In the genomic region with DNA sequence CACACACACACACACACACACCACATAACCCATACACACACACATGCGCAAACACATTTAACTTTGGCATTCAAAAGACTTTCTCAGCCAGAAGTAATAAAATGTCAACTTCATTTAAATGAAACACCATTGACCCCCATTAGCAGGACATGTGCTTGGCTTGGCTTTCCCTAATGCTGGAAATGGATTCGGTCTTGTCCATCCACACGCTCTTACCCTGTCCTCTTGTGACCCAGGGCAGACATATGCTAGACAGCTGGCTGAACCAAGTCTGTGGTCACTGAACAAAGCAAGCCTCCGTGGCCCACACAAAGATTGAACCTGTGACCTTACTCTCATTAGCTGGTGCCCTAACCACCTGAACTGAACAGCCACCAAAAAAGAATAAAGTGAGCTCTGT, we compare ENCODE assay signal across 19 mouse cellular contexts. TPM values are rescaled to one million over a fixed set of nuclear protein-coding genes. Genes with fewer than 3 reads are reported as not detected.
DNase-seq lines count a peak whose midpoint lies in the region; ATAC-seq lines count a peak whose summit lies in the region.
"Had no signal": no experiment of that assay in that cellular context is flagged by ENCODE, and none has a peak within 500 bp of the region (broad histone marks: within the 10 kb centered on the region; RNA-seq: fewer than 3 reads in every experiment).

No protein-coding gene starts in this region.

- 55% methylated on average over 4 of the region's 4 CpGs for WGBS in embryonic facial prominence, embryonic 14.5 days

- no peaks in the 10 kb centered on the region for H3K9me3 ChIP-seq in embryonic facial prominence, embryonic 14.5 days (ENCODE audit: control insufficient read depth, low read length)
- H3K9me3 ChIP-seq: forebrain, embryonic 15.5 days; heart, embryonic 12.5 days; hindbrain, embryonic 15.5 days had no signal

- ATAC-seq in embryonic facial prominence, embryonic 14.5 days (ENCODE audit: low read depth) = peak; percentile 84; the same call in 1 of the 2 replicates
- ATAC-seq: forebrain, embryonic 15.5 days; intestine, embryonic 16.5 days had no signal

- no peak overlapping the region for H3K4me2 ChIP-seq in embryonic facial prominence, embryonic 14.5 days (ENCODE audit: low read depth, low read length)
- H3K4me2 ChIP-seq: forebrain, embryonic 15.5 days; heart, embryonic 12.5 days; hindbrain, embryonic 15.5 days had no signal

- H3K36me3 ChIP-seq in embryonic facial prominence, embryonic 14.5 days (ENCODE audit: control insufficient read depth, insufficient read depth, low read length) = no peaks in the 10 kb centered on the region
- H3K36me3 ChIP-seq: forebrain, embryonic 15.5 days; heart, embryonic 12.5 days; hindbrain, embryonic 15.5 days had no signal

- H3K4me3 ChIP-seq in embryonic facial prominence, embryonic 14.5 days (ENCODE audit: low read depth, low read length) = no peak overlapping the region
- H3K4me3 ChIP-seq: forebrain, embryonic 15.5 days; heart, adult 2 months; heart, embryonic 12.5 days; hindbrain, embryonic 15.5 days had no signal

- H3K4me1 ChIP-seq in embryonic facial prominence, embryonic 14.5 days (ENCODE audit: control insufficient read depth, insufficient read depth, low read length) = no peaks in the 10 kb centered on the region
- H3K4me1 ChIP-seq: forebrain, embryonic 15.5 days; heart, embryonic 12.5 days; hindbrain, embryonic 15.5 days had no signal

- H3K27ac ChIP-seq in embryonic facial prominence, embryonic 14.5 days (replicated peaks; ENCODE audit: low read depth, low read length) = no peak overlapping the region
- H3K27ac ChIP-seq: forebrain, embryonic 15.5 days; heart, adult 2 months; hindbrain, embryonic 15.5 days had no signal

- H3K27me3 ChIP-seq in embryonic facial prominence, embryonic 14.5 days (replicated peaks; ENCODE audit: control insufficient read depth, insufficient read depth, low read length) = no peaks in the 10 kb centered on the region
- H3K27me3 ChIP-seq: forebrain, embryonic 15.5 days; heart, embryonic 12.5 days; hindbrain, embryonic 15.5 days had no signal

- DNase-seq in embryo, embryonic 11 days = peak; percentile 35
- peak; percentile 50 for DNase-seq in embryonic facial prominence, embryonic 14.5 days (ENCODE audit: low spot score)
- DNase-seq in retina, embryonic 14.5 days (ENCODE audit: low spot score) = peak; percentile 91
- DNase-seq in spleen, postnatal 10 days (ENCODE audit: low spot score in 2 of 2) = no peak
- no peak for DNase-seq in layer of hippocampus, adult 18-20 months (ENCODE audit: low spot score in 2 of 2)
- DNase-seq in lung, adult 18-20 months = no peak
- DNase-seq: adrenal gland, adult 8-10 months; cerebellum, adult 11 months; cerebellum, adult 9-10 months; cerebellum, postnatal 36 days; gastrocnemius, postnatal 10 days; heart, adult 2 months; heart, postnatal 36 days had no signal

- H3K9ac ChIP-seq in embryonic facial prominence, embryonic 14.5 days (ENCODE audit: low read depth, low read length) = no peak overlapping the region
- H3K9ac ChIP-seq: forebrain, embryonic 15.5 days; heart, embryonic 12.5 days; hindbrain, embryonic 15.5 days had no signal

RNA-seq across cellular contexts. Expression of gene Hand2, which starts 27.3 kb away (rescaled TPM):
- 2.9 and 3.6 TPM in 2 replicates for polyA plus RNA-seq in embryonic facial prominence, embryonic 14.5 days (2014; fragmentation: Nextera tagmentation; extraction: Ambion mirVana)
- not detected for total RNA-seq in layer of hippocampus, adult 18-20 months (2021)
- polyA plus RNA-seq: forebrain, embryonic 11.5 days; forebrain, embryonic 15.5 days; hindbrain, embryonic 11.5 days; hindbrain, embryonic 15.5 days had no signal

Comparison
In these comparisons a context has a peak if more than half of its experiments do, and no peak if none do; other contexts are left out.
1. DNase-seq: peak in embryo, embryonic 11 days (single experiment), embryonic facial prominence, embryonic 14.5 days (single experiment) and retina, embryonic 14.5 days (single experiment); none in spleen, postnatal 10 days (0 of 2), layer of hippocampus, adult 18-20 months (0 of 2) and lung, adult 18-20 months (0 of 2).